Mouse (Mus musculus): ENCODE results near the gene Tob1.

- TF ChIP-seq CTCF (IDR thresholded peaks at IDR 0.05; ENCODE audit: control insufficient read depth, insufficient read depth, low read length) (no peak), POLR2A (IDR thresholded peaks at IDR 0.05; ENCODE audit: borderline replicate concordance, control insufficient read depth, low read depth, low read length) (no peak)
These were observed 23.1 kb downstream of the Tob1 start for GRCm38 (mm10) chr11:94234380-94234779.
